Mouse (Mus musculus): Measurements from ENCODE around the gene Trpm8. TPM values are rescaled to one million over a fixed set of nuclear protein-coding genes. Genes with fewer than 3 reads are reported as not detected.

Trpm8 gene
- polyA plus RNA-seq, 1 experiment from 2014 or later, result not detected

DNA sequence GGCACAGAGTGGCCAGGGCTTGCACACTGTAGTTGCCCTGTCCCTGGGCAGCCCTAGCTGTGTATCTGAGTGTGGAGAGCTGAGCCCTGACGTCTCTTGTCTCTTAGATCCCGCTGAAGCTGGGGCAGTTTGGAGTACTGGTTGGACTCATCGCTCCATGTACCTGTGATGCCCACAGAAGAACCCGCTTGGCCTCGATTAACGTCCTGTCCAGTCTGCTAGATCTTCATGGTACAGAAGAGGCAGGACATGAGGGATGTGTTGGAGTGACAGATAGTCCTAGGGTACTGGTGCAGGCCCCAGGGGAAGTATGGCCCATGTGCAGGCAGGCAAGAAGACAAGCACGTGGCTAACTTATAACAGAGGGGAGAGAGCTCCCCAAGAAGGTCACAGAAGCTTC, 27.9 kb upstream of the Trpm8 start:
- H3K4me1 ChIP-seq (replicated peaks), result no peaks in the 10 kb centered on the region
- 61% methylated on average over 7 of the region's 7 CpGs for WGBS (ENCODE audit: insufficient replicate concordance)
- no peaks in the 10 kb centered on the region for H3K27me3 ChIP-seq
- ATAC-seq (ENCODE audit: low read depth) (no peak), DNase-seq (no peak)
- H3K9ac ChIP-seq, result no peak overlapping the region
- H3K9me3 ChIP-seq (replicated peaks), result peaks cover 74% of the 10 kb centered on the region
- no peak overlapping the region for H3K27ac ChIP-seq
- no peaks in the 10 kb centered on the region for H3K36me3 ChIP-seq
- H3K4me2 ChIP-seq, result no peak overlapping the region
- no peak overlapping the region for H3K4me3 ChIP-seq (replicated peaks)

DNA sequence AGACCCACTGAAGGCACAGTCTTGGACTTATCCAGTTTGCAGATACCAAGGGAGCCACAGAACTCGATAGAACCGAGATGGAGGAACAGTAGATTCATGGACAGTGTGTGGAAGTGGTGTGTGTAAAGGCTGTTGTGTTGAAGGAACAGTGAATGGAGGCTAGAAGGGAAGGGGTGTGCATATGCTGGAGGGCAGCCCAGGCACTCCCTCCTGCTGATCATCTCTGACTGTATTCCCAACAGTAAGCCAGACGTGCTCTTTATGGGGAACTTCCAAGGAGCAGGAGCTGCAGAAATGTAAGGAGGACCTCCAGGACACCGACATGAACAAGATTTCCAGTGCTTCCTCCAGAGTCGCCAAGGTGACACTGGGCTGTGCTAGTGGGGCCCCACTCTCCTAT, 27.4 kb upstream of the Trpm8 start:
- no peak overlapping the region for H3K9ac ChIP-seq
- H3K9me3 ChIP-seq (replicated peaks), result peaks cover 74% of the 10 kb centered on the region
- DNase-seq (no peak), ATAC-seq (ENCODE audit: low read depth) (no peak)
- H3K27me3 ChIP-seq, result no peaks in the 10 kb centered on the region
- no peak overlapping the region for H3K4me3 ChIP-seq (replicated peaks)
- no peak overlapping the region for H3K27ac ChIP-seq
- WGBS (ENCODE audit: insufficient replicate concordance), result 57% methylated on average over 5 of the region's 5 CpGs
- H3K36me3 ChIP-seq, result no peaks in the 10 kb centered on the region
- H3K4me2 ChIP-seq, result no peak overlapping the region
- H3K4me1 ChIP-seq (replicated peaks), result no peaks in the 10 kb centered on the region

- Histone ChIP-seq H3K4me2 (no peak overlapping the region), H3K9ac (no peak overlapping the region), H3K9me3 (replicated peaks) (peaks cover 73% of the 10 kb centered on the region), H3K36me3 (no peaks in the 10 kb centered on the region), H3K27me3 (no peaks in the 10 kb centered on the region), H3K27ac (no peak overlapping the region), H3K4me1 (replicated peaks) (no peaks in the 10 kb centered on the region), H3K4me3 (replicated peaks) (no peak overlapping the region)
- WGBS (ENCODE audit: insufficient replicate concordance), result 59% methylated on average over 8 of the region's 8 CpGs
- ATAC-seq (ENCODE audit: low read depth) (no peak), DNase-seq (no peak)
Measured at GRCm38 (mm10) chr1:88253106-88253505, 24.4 kb upstream of the Trpm8 start.

DNA sequence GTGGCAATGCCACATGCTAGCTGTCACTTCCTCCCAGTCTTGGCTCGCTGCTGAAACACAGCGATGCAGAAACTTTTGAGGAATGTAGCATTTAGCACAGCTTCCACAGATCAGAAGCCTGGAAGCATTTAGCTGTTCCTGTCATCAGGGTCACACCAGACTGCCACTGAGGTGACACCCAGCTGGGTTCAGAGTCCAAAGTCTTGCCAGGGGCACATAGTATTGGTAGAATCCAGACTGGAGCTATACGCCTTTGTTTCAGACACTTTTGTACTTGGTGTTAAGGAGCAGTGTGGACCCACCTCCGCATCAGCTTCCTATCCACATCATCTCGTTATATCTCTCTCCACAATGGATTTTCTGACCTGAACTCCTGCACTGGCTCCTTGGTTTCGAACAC, 23.9 kb upstream of the Trpm8 start:
- H3K4me2 ChIP-seq, result no peak overlapping the region
- no peaks in the 10 kb centered on the region for H3K4me1 ChIP-seq (replicated peaks)
- ATAC-seq (ENCODE audit: low read depth) (peak; percentile 11; the same call in 1 of the 2 replicates), DNase-seq (no peak)
- WGBS (ENCODE audit: insufficient replicate concordance), result 57% methylated on average over 6 of the region's 6 CpGs
- no peak overlapping the region for H3K4me3 ChIP-seq (replicated peaks)
- H3K9ac ChIP-seq, result no peak overlapping the region
- no peaks in the 10 kb centered on the region for H3K27me3 ChIP-seq
- H3K9me3 ChIP-seq (replicated peaks), result peaks cover 70% of the 10 kb centered on the region
- no peaks in the 10 kb centered on the region for H3K36me3 ChIP-seq
- H3K27ac ChIP-seq, result no peak overlapping the region

- ATAC-seq (ENCODE audit: low read depth), result 0 out of 2 replicates have a peak, but pooled peaks have one; percentile 6
- DNase-seq, result no peak
- H3K36me3 ChIP-seq, result peaks cover 5% of the 10 kb centered on the region
- H3K4me2 ChIP-seq, result no peak overlapping the region
- no peaks in the 10 kb centered on the region for H3K27me3 ChIP-seq
- H3K4me3 ChIP-seq (replicated peaks), result no peak overlapping the region
- H3K9ac ChIP-seq, result no peak overlapping the region
- H3K9me3 ChIP-seq (replicated peaks), result peaks cover 59% of the 10 kb centered on the region
- peaks cover 9% of the 10 kb centered on the region for H3K4me1 ChIP-seq (replicated peaks)
- no peak overlapping the region for H3K27ac ChIP-seq
- WGBS (ENCODE audit: insufficient replicate concordance), result 68% methylated on average over 12 of the region's 12 CpGs
Measured at GRCm38 (mm10) chr1:88254793-88255465, 22.5 kb upstream of the Trpm8 start.

GRCm38 (mm10) chr1:88255466-88255857, 22.0 kb upstream of the Trpm8 start:
- ATAC-seq (ENCODE audit: low read depth), result no peak
- H3K4me2 ChIP-seq, result no peak overlapping the region
- H3K27ac ChIP-seq, result no peak overlapping the region
- no peak overlapping the region for H3K9ac ChIP-seq
- peaks cover 53% of the 10 kb centered on the region for H3K9me3 ChIP-seq (replicated peaks)
- H3K36me3 ChIP-seq, result peaks cover 10% of the 10 kb centered on the region
- no peak overlapping the region for H3K4me3 ChIP-seq (replicated peaks)
- no peaks in the 10 kb centered on the region for H3K27me3 ChIP-seq
- WGBS (ENCODE audit: insufficient replicate concordance), result 45% methylated on average over 2 of the region's 2 CpGs
- DNase-seq, result no peak
- peaks cover 15% of the 10 kb centered on the region for H3K4me1 ChIP-seq (replicated peaks)

DNA sequence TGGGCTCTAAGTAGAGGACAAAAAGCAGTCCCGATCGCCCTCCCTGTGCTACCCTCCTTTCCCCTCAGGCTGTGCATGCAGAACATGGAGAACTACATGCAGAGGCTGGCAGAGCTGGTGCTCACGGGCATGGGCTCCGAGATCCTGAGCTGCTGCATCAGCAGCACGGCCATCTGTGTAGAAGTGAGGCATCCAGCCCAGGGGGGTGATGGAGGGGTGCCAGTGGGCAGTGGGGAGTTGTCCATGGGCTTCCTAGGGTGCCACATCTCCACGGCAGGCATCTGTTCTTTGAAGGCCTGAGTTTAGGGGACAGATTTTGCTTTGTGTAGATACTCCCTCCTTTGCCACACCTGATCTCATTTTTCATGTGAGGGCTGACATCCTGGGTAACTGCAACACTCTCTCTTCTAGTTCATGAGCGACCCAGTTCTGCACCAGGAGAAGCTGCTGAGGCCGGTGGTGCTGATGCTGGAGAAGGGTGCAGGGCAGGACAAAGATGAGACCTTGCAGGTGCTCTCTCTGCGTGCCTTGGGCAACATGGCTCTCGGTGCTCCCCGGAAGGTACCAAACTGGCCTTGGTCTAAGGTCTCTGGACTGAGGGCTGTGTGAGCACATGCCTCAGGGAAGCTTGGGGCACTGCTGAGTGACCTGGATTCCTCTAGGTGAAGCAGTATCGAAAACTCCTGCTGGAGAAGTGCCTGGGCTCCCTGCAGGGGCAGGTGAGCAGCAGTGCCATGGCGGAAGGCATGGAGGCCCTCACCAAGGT, 21.3 kb upstream of the Trpm8 start:
- no peak for ATAC-seq (ENCODE audit: low read depth)
- Histone ChIP-seq H3K27ac (no peak overlapping the region), H3K36me3 (peaks cover 17% of the 10 kb centered on the region), H3K27me3 (no peaks in the 10 kb centered on the region), H3K4me2 (no peak overlapping the region), H3K4me3 (replicated peaks) (no peak overlapping the region), H3K4me1 (replicated peaks) (peaks cover 22% of the 10 kb centered on the region), H3K9ac (no peak overlapping the region), H3K9me3 (replicated peaks) (peaks cover 47% of the 10 kb centered on the region)
- DNase-seq, result no peak
- 62% methylated on average over 13 of the region's 13 CpGs for WGBS (ENCODE audit: insufficient replicate concordance)

- WGBS (ENCODE audit: insufficient replicate concordance), result 60% methylated on average over 10 of the region's 10 CpGs
- Histone ChIP-seq H3K9me3 (replicated peaks) (peaks cover 45% of the 10 kb centered on the region), H3K27me3 (no peaks in the 10 kb centered on the region), H3K9ac (no peak overlapping the region), H3K36me3 (peaks cover 26% of the 10 kb centered on the region), H3K27ac (no peak overlapping the region), H3K4me2 (no peak overlapping the region), H3K4me1 (replicated peaks) (peaks cover 30% of the 10 kb centered on the region), H3K4me3 (replicated peaks) (no peak overlapping the region)
- no peak for DNase-seq
- ATAC-seq (ENCODE audit: low read depth), result no peak
Measured at GRCm38 (mm10) chr1:88256886-88257663, 20.4 kb upstream of the Trpm8 start.

- 68% methylated on average over 6 of the region's 6 CpGs for WGBS (ENCODE audit: insufficient replicate concordance)
- H3K36me3 ChIP-seq, result peaks cover 32% of the 10 kb centered on the region
- DNase-seq (no peak), ATAC-seq (ENCODE audit: low read depth) (no peak)
- peaks cover 39% of the 10 kb centered on the region for H3K9me3 ChIP-seq (replicated peaks)
- no peak overlapping the region for H3K27ac ChIP-seq
- no peak overlapping the region for H3K4me2 ChIP-seq
- peaks cover 36% of the 10 kb centered on the region for H3K4me1 ChIP-seq (replicated peaks)
- no peak overlapping the region for H3K4me3 ChIP-seq (replicated peaks)
- no peak overlapping the region for H3K9ac ChIP-seq
- H3K27me3 ChIP-seq, result no peaks in the 10 kb centered on the region
Measured at GRCm38 (mm10) chr1:88257681-88258080, 19.8 kb upstream of the Trpm8 start.

- no peak overlapping the region for H3K9ac ChIP-seq
- H3K27me3 ChIP-seq, result no peaks in the 10 kb centered on the region
- ATAC-seq (ENCODE audit: low read depth), result no peak
- H3K36me3 ChIP-seq, result peaks cover 39% of the 10 kb centered on the region
- peaks cover 36% of the 10 kb centered on the region for H3K9me3 ChIP-seq (replicated peaks)
- WGBS (ENCODE audit: insufficient replicate concordance), result 57% methylated on average over 6 of the region's 6 CpGs
- no peak for DNase-seq
- no peak overlapping the region for H3K4me3 ChIP-seq (replicated peaks)
- H3K4me1 ChIP-seq (replicated peaks), result peaks cover 39% of the 10 kb centered on the region
- H3K27ac ChIP-seq, result no peak overlapping the region
- H3K4me2 ChIP-seq, result no peak overlapping the region
Measured at GRCm38 (mm10) chr1:88258361-88258760, 19.1 kb upstream of the Trpm8 start.

- Histone ChIP-seq H3K4me3 (replicated peaks) (no peak overlapping the region), H3K36me3 (peaks cover 46% of the 10 kb centered on the region), H3K4me2 (no peak overlapping the region), H3K27ac (no peak overlapping the region), H3K4me1 (replicated peaks) (peaks cover 39% of the 10 kb centered on the region), H3K9me3 (replicated peaks) (peaks cover 36% of the 10 kb centered on the region), H3K27me3 (no peaks in the 10 kb centered on the region), H3K9ac (no peak overlapping the region)
- ATAC-seq (ENCODE audit: low read depth) (peak; percentile 4; the same call in 1 of the 2 replicates), DNase-seq (no peak)
- WGBS (ENCODE audit: insufficient replicate concordance), result 52% methylated on average over 8 of the region's 8 CpGs
Measured at GRCm38 (mm10) chr1:88258881-88259642, 18.4 kb upstream of the Trpm8 start.
